Mouse (Mus musculus) left cerebral cortex, adult 18-20 months (tissue): ENCODE measurements around the gene Pigs. TPM values are rescaled to one million over a fixed set of nuclear protein-coding genes. Genes with fewer than 3 reads are reported as not detected.
A peak's percentile ranks its signal among the peaks of the same experiment; 100 is the strongest.

ENCODE experiments used
- DNase-seq, 2 experiments: peaks; one replicate each; pipeline ENCODE4 v3.0.0; 2021 to 2022; ENCODE audit warnings: low spot score in 2 of 2, mixed read lengths in 1 of 2
- total RNA-seq, 2 experiments: library from RNA; stranded (reverse); gene quantifications; 2 replicates each; pipeline ENCODE4 v1.2.3; 2021

Pigs gene
- total RNA-seq, 2 experiments from 2014 or later: 58.4 to 61.2 TPM

DNA sequence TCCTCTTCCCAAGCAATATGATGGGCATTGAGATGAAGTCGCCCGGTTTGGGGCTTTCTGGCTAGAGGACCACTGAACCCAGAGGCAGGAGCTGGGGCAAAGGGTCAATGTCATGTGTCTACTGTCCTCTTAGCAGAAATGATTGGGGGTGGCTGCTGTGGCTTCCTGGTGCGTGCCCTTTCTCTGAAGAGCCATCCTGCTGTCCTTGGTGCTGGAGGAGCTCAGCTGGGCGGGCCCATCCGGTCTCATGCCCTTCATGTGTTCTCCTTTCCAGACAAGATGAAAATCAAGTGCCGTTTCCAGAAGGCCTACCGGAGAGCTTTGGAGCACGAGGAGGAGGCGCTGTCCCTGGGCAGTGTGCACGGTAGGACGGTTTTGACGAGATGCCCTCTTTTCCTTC, 4.5 kb downstream of the Pigs start:
- no peak for DNase-seq

DNA sequence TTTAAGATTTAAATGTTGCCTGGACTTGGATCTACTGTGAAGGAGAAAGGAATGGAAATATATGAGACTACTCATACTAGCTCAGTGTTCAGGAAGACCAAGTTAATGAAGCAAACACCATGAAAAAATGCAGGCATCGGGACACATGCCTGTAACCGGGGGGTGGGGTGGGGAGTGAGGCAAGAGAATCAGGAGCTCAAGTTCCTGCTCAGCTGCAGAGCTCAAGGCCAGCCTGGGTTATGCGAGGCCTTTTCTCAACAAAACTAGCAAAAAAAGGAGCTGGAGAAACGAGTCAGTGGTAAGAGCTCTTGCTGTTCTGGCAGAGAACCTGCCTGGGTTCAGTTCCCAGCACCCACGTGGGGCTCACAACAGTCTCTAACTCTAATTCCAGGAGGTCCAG, 5.8 kb downstream of the Pigs start:
- no peak for DNase-seq

DNA sequence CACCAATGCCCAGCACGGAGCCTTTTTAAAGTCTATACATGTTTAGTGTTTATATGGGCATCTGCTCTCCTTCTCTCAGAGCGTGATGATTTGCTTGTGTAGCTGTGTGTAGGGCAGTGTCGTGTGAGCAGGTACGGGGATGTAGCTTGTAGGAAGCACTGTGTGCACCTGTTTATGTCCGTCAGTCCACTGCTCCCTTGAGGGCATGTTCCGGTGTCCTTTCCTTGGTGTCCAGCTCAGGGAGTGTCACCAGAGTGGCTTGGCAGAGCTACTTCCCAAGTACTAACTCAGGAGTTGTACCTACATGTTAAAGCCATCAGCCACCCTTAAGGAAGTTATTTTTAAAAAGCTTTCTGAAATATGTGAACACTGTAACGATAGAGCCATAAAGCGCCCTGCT, 8.8 kb downstream of the Pigs start:
- no peak for DNase-seq

DNA sequence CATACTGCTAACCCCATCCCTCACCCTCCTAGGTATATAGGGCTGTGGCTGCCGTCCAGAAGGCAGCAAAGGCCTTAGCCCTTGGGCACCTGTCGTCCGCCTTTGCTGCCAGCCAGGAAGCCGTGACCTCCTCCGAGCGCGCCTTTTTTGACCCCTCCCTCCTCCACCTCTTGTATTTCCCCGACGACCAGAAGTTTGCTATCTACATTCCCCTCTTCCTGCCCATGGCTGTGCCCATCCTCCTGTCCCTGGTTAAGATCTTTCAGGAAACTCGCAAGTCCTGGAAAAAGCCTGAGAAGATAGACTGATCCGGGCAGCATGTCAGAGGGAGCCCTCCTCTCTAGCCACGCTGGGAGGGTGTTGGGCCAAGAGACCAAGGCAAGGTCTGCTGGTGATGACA, 13.5 kb downstream of the Pigs start:
- no peak for DNase-seq

DNA sequence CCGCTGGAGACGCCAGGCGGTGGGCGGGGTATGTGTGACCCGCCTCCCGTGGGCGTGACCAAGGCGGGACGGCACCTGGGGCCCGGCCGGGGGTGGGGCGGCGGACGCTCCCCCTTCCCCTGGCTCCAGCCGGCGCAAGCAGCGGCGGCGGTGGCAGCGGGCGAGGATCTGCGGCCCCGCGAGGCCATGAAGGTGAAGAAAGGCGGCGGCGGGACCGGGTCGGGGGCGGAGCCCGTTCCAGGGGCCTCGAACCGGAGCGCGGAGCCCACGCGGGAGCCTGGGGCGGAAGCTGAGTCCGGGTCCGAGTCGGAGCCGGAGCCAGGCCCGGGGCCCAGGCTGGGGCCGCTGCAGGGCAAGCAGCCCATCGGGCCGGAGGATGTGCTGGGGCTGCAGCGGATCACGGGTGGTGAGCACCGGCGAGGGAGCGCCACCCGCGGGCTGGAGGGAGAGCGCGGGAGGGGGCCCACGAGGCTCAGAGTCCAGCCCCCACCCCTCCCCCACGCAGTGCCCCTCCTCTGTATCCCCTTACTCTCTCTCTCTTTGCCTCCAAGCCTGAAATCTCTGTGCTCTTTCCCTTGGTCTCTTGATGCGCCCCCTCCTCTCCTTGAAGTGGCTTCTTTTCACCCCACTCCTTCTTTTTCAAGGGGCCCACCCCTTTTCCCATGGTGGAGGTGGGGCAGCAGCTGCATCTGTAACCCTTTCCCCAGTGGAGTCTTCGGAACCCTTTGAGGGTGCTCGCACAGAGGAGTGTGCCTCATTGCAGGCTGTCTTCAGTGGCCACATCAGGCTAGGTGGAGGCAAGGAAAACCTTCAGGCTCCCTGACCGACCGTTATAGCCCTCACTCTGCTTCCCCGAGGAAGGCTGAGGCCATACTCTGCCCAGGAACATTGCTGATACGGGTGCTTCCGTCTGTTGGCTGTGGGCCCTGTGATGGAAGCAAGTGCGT, 15.4 kb downstream of the Pigs start, which contains the start of gene Unc119:
TSS of gene Unc119 (plus strand) at position 102 of the 947 bp plus-strand sequence.
- peak; percentile 69 to 78 for DNase-seq

DNA sequence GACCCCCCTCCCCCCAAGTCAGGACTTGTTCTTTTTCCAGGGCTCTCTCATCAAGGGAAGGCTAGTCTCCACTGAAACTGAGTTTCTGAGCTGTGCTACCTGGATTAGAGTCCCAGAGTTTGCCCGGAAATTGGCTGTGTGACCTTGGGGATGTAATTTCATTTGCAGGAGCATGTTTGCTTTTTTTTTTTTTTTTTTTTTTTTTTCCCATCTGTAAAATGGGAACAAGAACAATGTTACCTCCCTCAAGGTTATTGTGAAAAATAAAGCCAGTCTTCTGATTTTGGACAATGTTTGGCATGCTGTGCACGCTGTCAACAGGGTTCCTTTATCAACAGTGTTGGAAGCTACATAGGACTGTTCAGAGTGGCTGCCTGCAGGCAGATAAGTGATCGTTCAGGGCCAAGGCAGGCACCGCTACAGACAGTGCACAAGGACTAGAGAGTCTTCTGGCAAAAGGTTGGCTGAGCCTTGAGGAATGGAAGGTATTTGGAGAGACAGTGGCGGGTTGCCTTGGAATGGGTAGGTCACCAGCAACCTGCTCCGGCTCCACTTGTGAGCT, 16.2 kb downstream of the Pigs start:
- no peak for DNase-seq

DNA sequence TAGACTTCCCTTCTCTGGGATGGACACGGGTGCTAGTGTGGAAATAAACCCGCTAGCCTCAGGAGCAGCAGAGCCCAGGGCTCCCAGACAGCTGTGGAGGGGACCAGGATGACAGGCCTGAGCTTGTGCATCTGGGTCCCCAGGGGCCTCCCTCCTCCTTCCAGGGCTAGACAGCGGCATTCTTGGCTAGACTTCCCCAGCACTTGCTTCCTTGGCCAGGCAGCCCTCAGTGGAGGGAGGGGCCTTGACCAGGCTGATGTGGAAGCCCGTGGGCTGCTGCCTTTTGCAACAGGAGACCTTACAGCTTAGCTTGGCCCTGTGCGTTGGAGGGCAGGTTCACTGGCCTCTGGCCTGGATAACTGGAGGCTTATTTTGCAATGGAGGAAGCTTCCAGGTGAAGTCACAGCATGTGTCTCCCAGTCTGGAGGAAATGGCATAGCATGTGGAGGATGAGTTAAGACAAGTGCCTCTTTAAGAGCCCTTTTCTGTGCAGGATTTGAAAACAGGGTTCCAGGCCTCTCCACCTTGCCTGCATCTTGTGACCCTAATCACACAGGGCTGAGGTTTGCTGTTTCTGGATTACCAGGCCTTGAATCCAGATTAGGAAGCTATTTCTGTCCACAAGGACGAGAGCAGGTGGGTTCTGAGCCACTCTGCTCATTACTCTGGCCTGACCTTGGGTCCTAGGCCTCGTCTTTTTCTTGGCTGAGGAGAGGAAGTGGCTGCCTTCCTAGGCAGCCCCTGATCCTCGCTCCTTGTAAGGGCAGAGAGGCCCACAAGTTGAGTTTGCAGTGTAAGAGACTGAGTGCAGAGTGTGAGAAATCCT, 16.9 kb downstream of the Pigs start:
- DNase-seq: no peak

DNA sequence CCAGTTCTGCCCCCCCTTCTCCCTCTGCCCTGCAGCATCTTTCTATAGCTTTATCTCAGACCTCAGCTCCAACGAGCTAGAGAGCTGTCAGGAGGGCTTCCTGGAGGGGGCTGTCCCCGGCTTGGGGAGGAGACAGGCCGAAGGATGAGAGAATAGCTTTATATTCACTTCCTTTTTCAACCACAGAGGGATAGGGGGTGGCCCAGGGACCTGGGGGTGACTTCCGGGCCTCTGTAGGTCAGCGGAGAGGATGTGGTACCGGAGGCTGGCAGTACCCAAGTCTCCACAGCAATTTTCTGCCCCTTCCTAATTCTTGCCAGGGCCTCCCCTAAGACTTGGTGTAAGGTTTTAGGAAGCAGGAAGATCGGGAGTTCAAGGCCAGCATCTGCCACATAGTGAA, 17.6 kb downstream of the Pigs start:
- no peak for DNase-seq

DNA sequence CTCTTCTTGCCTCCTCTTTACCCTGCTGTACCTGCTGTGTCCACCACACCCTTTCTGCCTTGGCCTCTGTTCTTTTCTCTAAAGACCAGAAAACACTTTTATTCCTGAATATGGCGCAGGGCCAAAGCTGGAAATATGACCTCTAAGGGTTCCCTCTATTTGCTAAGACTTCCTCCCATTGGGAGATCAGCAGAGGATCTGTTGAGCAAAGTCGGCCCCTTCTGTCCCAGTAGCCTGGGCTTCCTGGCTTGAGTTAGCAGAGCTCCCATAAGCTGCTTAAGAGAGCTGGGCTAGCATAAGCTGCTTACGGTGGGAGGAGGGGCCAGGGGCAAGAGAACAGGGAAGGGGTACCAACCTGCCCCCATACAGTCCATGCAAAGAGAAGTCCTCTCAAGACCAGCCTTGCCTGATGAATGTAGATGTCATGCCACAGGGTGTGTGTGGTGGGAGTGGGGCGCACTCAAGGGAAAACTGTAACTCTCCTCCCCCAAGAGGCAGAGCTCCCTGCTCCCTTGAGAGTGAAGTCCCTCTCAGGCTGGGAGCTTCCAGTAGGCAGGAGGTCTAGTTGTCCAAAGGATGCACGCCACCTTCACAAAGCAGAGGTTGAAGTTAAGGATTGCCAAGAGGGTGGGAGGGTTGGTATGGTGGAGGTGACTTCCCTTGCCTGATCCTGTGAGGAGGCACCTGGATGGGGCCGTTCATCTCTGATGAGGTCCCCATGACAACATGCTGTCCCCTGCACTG, 18.3 kb downstream of the Pigs start:
- DNase-seq: no peak

DNA sequence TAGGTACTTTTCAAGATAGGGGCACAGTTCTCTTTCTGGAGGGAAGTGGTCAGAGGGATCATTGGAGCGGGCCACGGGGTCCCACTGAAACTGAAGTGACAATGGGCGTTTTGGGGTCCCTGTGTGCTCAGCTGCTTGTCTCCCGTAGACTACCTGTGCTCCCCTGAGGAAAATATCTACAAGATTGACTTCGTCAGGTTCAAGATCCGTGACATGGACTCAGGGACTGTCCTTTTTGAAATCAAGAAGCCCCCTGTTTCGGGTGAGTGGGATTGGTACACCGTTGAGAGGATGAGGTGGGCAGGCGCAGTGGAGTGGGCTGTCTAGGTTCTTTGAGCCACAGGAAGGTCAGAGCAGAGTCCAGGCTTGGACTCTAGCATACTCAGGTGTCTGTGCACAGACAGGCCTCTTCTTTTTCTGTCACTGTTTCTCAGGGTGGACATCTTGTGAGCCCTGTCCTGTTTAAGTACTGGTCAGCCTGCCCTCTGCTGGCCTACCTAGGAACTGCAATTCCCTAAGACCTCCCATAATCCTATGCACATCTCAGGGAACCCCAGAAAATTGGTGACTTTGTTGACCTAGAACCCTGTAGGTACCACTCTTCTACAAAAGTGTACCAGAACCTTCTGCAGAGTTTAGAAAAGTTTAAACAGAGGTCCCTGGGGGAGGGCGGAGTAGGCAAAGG, 19.0 kb downstream of the Pigs start:
- peak; percentile 55 to 73 for DNase-seq

DNA sequence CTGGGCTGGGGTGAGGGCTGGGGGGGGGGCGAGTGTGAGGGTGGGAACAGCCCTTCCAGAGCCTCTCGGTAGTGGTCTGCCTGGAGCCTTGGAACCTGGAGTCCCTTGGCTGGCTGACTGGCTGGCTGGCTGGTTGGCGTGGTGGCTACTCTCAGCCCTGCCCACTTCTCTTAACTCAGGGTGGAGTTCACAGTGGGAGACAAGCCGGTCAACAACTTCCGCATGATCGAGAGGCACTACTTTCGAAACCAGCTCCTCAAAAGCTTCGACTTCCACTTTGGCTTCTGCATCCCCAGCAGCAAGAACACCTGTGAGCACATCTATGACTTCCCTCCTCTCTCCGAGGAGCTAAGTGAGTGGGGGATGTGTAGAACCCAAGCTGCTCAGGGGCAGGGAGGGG, 19.7 kb downstream of the Pigs start:
- DNase-seq: no peak

DNA sequence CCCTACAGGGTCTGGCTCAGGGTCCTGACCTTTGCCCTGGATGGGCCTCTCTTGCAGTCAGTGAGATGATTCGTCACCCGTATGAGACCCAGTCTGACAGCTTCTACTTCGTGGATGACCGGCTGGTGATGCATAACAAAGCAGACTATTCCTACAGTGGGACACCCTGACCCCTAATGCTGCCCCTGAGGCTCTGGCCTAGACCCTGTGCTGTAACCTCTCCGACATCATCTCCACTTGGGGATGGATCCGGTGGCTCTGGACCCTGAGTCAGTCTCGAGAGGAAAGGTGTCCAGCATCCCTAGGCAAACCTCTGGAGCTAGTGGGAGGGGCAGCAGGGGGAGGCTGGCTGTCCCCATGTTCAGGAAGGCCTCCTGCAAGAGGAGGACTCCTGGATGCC, 20.3 kb downstream of the Pigs start:
- no peak for DNase-seq

DNA sequence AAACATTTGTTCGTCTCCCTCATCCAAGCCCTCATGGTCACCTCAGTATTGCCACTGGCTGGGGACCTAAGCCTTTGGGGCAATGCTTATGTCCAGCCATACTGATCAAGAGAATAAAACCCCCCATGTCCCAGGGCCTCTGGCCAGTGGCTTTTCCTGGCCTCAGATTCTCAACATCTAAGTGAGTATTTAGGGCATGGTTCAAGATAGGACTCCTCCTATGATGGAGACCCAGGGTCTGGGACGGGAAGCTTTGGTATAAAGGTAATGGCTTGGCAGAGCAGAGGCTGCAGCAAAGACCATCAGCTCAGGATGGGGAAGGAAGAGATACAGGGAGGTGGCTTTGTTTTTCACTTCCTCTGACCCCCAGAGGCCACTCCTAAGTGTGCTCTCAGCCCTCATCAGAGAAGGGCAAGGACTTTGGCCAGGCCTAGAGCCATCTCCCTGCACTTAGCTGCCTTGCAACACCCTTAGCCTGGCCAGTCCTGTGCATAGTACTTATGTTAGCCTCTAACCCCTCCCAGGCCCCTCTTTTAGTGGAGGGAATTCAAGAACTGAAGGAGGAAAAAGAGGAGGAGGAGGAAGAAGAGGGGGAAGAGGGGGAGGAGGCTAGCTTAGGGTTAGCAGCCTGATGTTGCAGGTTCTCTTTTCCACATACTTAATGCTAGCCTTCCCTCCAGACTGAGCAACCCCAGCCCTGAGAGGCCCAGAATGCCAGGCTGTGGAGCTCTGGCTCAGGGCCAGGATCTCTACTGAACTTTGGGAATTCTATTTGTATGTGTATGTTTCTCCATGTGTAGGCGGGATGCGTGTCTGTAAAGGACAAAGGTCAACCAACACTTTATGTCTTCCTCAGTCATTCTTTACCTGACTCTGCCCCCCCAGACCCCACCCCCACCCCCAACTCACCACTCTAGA, 21.5 kb downstream of the Pigs start:
- DNase-seq: no peak

DNA sequence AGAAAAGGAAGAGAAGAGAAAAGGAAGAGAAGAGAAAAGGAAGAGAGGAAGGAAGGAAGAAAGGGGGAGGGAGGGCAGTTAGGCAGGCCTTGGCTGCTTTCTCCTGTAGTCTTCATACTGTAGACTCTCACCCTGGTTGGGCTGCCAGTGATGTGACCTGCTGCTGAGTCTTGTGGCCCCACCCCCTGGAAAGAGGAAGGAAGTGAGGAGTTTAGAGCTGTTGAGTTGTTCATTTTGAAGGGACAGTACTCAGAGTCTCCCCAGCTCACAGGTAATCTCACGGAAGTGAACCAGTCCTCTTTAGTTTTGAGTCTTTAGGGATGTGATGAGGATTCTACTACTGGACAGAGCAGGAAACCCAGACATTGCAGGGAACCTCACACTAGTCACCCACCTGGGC, 24.9 kb downstream of the Pigs start:
- no peak for DNase-seq

DNA sequence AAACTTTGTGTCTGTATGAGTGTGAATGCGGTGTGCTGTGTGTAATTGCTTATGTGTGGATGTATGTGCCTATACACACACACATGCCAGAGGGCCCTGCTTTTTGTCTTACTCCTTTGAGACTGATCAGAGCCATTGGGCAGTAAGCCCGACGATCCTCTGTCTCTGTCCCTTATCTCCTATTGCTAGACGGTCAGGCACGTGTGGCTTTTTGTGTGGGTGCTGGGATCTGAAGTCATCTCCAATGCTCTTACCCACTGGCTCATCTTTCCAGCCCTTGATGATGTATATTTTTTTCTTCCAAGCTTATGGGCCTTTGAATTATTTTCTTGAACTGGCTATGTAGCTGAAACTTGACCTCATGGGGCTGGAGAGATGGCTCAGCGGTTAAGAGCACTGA, 26.7 kb downstream of the Pigs start:
- no peak for DNase-seq

DNA sequence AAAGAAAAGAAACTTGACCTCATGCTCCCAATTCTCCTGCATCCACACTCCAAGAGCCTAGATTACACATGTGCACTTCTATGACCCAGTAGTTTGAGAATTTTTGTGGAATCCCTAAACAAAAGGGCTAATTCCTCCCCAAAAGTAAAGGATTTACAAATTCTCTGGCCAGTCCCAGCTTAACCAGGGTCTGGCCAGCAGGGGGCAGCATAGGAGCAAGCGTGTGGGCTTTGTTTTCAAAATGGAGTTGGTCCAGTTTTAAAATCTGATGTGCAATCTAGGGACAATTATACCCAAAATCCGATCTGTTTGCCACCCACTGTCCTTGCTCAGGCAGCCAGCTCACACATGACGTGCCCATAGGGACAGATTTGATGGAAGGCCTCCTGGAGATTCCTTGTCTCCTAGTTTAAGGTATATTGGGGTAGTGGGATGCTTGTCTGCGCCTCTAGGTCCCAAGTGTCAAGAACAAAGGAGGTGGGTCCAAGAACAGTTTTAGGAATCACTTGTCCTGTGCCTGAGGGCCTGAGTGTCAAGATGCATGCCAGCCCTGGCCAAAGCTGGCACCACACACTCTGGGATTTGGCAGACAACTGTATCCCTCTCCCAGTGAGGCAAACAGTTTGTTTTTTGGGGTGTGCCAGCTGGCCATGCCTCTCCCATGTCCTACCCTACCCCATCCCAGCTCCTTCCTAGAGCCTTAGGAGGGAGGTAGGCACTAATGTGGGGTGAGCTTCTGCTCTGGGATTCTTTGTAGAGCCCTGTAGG, 27.4 kb downstream of the Pigs start:
- DNase-seq: peak; percentile 58 to 77

DNA sequence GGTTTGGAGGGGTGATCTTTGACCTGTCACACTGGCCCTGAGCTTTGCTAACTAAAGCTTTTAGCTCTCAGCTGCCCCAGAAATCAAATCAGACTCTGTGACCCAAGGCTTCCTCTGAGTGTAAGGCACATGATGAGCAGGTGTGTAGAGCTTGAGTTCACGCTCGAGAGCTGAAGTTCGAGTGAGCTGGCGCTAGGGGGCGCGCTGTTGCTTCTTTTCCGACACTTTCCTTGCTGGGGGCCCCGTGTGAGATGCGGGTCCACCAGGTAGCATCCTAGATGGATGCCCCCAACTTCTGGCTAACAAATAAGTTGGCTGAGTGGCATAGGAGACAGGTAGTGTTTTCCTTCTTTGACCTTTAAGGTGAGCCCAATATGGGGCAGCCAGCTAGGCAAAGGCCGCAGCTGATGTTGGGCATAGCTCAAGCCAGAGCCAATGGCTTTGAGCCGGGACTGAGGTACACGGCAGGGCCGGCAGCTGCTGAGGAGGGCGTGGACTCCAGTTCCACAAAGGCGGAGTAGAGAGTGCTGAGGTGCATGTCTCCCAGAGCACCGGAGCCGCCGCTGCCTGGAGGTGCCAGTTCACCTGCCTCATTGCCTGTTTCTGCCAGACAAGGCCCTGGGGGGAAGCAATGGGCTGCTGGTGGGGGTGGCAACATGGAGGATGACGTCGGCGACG, 30.3 kb downstream of the Pigs start:
- peak in 1 of 2 experiments; percentile 42 for DNase-seq
